Mouse (Mus musculus): ENCODE measurements around the gene Inha.

Gene Inha

DNA sequence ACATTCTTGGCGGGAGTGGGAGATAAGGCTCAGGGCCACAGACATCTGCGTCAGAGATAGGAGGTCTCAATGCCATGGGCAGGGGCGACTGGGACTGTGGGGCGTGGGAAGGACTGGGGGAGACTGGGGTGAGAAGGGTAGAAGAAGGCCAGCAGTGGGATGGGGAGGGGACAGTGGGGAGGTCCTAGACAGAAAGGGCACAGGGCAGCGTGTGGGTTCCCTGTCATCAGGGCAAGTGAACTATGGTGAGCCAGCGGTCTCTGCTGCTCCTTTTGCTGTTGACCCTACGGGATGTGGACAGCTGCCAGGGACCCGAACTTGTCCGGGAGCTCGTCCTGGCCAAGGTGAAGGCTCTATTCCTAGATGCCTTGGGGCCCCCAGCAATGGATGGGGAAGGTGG, at the start of gene Inha:
Gene Inha, plus strand, starts transcription at position 72 of the 400 bp plus-strand sequence.
- CTCF ChIA-PET: no interaction called here

DNA sequence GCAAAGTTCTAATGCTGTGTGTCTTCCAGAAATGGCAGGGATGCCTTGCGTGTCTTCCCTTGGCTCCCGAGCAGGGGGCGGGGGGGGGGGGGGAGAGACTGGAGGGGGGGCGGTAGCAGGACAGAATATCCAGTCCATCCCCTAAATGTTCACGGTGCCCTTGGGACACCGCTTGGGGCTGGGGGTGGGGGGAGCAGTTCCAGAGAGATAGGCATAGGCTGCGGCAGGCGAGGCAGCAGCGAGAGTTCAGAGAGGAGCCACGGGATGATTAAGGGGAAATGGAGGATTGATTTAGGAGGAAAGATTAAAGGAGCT, 49.2 kb upstream of the Inha start:
- CTCF ChIA-PET: interaction anchor here (1.0 kb wide), 1 partner anchor 11 kb away, joined by 9 read pairs; no protein-coding TSS in a partner anchor

DNA sequence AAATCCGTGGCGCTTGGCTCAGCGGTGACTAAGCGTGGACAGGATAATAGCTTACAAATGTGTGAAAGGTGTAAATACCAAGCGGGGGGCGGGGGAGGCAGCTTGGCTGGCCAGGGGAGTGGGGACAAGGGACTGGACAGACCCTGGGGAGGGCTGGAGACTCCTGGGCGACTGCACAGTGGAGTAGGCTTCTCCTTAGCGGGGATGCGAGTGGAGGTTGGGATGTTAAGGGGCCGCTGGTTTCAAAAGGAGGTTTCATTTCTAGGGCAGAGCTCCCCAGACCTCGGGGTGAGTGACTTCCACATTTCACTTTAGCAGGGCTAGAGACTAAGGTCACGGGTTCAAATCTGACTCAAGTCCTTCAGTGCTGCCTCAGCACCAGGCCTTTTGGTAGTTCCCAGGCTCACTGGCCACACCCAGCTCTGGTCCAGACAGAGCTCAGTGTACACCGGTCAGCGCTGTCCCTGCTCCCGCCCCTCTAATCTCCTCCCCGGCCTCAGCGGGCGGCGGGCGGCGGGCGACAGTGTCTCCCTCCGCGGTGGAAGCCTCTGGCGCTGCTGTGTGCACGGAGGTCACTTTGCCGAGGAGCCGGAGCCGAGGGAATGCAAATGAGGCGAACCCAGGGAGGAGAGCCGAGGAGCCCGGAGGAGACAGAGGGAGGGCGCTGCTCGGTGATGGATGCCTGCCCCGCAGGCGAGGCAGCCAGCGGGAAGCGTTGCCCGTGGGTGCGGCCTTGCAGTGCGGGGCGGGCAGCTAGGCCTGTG, 48.7 kb upstream of the Inha start:
- CTCF ChIA-PET: interaction anchor here (1.0 kb wide), 1 partner anchor 10 kb away, joined by 9 read pairs; no protein-coding TSS in a partner anchor

DNA sequence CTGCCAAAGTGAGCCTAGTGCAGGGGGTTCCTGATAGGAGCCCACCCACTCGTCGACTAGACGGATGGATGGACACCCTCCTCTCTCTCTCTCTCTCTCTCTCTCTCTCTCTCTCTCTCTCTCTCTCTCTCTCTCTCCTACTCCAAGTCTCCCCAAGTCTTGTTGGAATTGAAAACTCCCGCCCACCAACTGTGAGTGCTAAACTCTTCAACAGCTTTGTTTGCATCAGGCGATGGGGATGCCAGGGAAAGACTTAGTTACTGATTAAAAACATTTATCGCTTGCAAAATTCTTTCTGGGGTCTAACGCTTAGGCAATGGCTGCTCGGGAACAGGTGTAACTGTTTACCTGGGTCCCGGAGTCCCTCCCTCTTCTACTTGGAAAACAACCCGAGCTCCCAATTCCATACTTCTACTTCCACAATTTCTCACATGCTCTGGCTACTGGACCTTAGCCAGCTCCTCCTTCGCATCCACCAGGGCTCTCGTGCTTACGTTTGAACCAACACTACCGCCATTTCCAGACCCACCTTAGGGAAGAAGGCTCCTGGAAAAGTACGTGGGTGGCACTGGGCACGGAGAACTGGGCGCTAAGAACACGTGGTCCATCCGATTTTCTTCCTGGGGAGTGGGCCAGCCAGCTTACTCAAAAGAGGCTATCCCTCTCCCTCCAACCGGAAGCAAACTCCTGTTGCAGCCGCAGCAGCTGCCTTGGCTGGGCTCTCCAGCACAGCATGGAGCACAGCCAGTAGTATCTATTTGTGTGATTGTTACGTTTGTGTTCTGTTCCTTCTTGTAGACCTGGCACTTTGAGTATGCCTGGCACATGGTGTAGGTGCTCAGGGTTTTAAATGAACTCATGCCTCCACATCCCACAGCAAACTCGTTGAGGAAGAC, 47.8 kb upstream of the Inha start:
- CTCF ChIA-PET: interaction anchor here (0.7 kb wide), 1 partner anchor 1943 kb away, joined by 11 read pairs; no protein-coding TSS in a partner anchor

DNA sequence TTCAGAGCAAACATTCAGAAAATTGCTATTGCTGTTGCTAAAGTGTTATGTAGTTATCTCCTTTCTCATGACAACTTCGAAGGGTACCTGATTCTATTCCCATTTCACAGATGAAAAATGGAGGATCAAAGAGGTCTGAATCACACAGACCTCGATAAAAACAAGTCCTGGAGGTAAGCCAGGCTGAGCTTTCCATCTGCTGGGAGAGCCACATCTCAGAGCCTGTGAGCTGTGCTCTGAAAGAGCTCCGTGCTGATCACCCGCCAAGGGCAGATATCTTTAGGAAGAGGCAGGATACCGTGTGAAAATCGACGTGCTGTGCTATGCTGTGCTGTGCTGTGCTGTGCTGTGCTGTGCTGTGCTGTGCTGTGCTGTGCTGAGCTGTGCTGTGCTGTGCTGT, 46.6 kb upstream of the Inha start:
- CTCF ChIA-PET: no interaction called here

DNA sequence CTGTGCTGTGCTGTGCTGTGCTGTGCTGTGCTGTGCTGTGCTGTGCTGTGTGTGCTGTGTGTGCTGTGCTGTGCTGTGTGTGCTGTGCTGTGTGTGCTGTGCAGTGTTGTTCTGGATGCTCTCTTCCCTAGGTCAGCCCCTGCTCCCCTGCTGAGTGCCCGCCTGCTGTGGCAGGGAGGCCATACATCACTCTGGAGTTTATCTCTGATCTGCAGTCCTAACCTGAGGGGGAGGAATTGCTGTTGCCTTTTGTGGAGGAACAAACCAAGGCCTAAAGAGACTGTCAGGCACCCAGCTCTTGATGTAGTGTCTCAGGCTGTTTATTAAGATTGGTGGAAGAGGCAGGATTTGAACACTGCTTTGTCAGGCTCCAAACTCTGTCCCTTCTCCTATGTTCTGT, 44.2 kb upstream of the Inha start:
- CTCF ChIA-PET: interaction anchor here (0.7 to 1.4 kb wide), 2 partner anchors 14 to 302 kb away, joined by 3 read pairs; no protein-coding TSS in a partner anchor

DNA sequence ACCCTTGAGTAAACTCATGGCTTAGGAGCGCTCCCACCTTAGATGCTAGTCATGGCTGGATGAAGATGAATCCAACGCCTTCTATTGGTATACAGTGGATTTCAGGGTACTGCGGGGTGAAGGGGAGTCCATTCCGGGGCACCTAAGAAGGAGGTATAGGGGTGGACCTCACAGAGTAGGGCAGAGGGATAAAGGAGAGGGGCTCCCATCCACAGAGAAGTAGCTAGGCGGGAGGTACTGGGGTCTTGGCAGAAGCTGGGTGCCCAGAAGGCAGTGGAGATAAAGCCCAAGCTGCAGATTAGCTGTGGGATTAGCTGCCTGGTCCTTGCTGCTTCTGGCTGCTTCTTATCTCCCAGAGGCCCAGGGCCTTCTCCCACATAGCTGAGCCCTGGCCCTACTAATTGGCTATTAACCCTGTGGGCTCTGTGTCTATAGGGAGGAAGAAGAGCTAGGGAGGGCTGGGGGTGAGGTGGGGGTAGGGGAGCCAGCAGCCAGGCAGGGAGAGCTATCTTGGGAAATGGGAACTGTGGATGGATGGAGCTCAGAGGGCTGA, 43.1 kb upstream of the Inha start:
- CTCF ChIA-PET: interaction anchor here (1.4 kb wide), 1 partner anchor 15 kb away, joined by 3 read pairs; no protein-coding TSS in a partner anchor

DNA sequence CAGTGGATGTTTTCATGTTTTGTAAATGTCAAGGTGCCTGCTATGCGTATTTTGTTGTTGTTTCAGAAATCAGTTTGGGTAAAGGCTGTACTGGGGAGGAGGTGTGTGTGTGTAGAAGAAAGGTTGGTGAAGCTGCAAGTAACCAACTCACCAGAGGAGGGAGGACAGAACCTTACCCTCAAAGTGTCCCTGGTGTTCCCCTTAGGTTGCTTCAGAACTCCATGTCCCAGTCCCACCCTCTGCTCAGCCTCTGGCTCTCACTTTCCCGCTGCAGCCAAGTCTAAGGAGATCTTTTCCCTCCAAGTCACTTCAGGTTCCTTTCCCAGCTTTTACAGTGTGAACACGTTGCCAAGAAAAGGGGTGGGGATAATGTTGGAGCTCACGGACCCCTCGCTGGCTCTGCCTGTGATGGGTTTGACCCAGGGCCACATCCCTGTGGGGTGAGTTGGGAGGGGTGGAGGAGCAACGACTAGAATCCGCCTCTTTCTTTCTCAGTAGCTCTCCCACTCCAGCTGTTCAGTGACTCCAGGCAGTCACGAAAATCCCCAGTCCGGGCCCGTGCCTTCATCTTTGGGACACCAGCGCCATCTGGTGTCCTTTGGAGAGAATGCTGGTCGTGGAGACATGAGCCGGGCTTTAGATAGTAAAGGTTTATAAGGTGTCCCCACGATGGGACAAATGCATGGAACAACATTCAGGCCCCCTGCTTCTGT, 39.5 kb upstream of the Inha start:
- CTCF ChIA-PET: interaction anchor here (0.7 to 1.1 kb wide), 4 partner anchors 19 to 232 kb away, joined by 3 read pairs; no protein-coding TSS in a partner anchor

DNA sequence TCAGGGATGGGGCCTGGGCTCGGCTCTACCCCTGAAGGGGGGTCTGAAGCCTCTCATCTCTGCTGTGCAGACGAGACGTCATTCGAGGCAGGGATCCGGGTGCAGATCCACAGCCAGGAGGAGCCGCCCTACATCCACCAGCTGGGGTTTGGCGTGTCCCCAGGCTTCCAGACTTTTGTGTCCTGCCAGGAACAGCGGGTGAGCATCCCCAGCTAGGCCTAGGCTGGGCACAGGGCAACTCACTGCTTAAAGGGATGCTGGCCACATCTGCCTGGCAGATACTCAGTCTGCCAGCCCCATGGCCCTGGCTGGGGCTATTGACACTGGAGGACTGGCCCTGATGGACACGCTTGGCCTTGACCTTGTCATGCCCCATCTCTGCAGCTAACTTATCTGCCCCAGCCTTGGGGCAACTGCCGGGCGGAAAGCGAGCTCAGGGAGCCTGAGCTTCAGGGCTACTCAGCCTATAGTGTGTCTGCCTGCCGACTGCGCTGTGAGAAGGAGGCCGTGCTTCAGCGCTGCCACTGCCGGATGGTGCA, 37.5 kb upstream of the Inha start:
- CTCF ChIA-PET: no interaction called here

DNA sequence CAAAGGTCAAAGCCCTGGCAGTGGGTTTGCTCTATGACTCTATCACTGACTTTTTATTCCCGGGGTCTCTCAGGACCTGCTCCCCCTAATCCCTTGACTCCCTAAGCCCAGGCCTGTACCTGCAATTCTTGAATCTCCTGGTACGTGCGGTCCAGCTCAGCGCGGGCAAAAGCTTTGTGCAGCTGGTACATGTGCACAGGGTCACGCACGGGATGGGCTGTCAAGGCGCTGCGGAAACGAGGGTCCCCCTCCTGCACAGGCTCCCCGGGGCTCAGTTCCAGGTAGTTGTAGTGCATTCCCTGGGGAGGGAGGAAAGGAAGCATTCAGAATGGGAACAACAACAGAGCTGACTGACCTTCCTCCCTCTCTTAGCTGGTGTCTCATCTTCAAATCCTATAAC, 30.4 kb upstream of the Inha start:
- CTCF ChIA-PET: interaction anchor here (1.1 to 1.3 kb wide), 2 partner anchors 28 to 85 kb away, joined by 3 read pairs; no protein-coding TSS in a partner anchor

DNA sequence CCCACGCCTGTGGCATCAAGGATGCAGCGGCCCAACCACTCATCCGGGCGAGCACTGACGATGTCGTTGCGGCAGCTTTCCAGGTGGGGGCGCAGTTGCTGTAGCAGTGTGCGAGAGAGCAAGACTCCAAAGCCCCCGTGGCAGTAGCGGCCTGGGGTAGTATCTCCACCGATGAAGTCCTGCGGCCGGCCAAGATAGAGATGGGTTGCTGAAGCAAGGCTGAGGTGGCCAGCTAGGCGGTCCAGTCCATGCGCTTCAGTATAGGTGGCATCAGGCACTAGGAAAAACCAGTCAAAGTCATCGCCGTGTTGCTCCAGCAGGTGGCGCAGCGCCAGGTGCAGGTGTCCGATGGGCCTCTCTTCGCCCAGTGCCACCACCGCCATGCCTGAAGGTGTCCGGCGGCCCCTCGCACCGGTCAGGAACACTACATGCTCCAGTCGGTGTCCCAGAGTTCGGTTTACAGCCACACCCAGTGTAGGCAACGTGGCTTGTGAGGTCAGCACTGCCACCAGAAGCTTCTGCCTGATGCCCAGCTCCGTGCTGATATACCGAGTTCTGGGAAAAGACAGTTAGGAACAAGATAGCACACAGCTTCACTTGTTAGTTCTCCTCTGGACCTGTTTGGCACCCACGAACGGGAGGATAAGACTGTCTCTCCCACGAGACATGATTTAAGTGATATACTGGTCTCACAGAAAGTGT, 29.5 kb upstream of the Inha start:
- CTCF ChIA-PET: interaction anchor here (0.5 to 1.2 kb wide), 4 partner anchors 14 to 97 kb away, joined by 3 read pairs; no protein-coding TSS in a partner anchor

DNA sequence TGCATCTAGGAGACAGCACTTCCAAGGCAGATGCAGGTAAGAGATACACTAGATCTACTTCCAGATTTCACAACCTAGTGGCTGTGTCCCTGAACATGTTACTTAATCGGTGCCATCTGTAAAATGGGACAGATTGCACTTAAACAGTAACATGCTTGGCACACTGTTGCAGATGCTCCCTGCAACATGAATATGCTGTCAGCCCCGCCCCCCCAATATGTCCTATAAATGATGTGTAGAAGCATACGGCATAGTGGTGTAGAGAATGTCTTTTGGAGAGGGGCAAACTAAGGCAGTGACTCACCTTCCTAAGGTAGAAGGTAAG, 28.9 kb upstream of the Inha start:
- CTCF ChIA-PET: interaction anchor here (0.6 to 1.7 kb wide), 3 partner anchors 13 to 43 kb away, joined by 3 to 7 read pairs (median 3); no protein-coding TSS in a partner anchor

DNA sequence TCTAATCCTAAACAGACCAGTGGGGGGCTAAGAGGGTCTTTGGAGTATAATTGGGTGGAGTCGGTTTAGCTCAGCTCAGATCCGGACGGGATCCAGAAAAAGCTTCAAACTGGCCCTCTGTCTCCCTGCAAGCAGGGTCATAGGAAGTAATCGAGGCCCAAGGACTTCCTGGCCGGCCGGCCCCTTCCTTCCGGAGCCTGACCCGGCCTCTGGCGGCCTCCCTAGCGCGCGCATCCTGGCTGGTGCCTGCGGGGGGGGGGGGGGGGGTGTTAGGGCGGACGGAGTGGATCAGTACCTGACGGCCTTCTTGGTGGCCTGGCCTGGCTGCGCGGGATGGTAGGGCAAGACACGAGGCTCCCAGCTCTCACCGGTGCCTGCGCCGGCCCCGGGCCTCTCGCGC, 28.4 kb upstream of the Inha start:
- CTCF ChIA-PET: interaction anchor here (1.7 kb wide), 1 partner anchor 42 kb away, joined by 7 read pairs; no protein-coding TSS in a partner anchor

DNA sequence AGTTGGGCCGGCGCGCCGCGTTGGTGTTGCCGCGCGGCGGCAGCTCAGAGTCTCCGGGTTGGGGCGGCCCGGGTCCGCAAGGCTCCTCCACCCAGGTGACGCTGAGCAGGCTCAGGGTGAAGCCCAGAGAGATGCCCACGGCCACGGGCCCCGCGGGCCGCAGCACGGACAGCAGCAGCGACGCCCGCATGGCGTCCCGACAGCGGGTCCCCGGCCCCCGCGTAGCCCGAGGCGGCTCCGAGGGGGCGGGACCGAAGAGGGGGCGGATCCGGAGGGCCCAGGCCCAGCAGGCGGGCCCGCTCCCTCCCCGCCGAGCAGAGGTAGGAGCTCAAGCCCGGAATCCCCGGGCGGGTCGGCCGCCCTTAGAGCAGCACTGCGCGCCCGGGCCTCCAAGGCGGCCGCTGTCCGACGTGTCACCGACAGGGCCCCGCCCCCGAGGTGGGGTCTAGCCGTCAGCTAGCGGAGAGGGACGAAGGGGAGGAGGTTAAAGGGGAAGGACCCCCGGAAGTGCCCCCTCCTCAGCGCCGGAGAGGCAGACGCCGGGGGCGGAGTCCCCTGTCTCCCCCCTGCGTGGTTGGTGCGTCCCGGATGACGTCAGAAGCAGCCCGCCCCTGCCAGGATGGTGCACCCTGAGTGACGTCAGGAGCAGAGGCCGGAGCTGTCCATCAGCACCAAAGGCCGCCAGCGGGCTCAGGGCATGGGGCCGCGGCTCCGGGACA, 27.8 kb upstream of the Inha start, which contains the start of the genes Chpf and Tmem198:
Gene Chpf, minus strand, starts transcription at position 392 of the 719 bp plus-strand sequence.
Gene Tmem198, plus strand, starts transcription at position 617 of the 719 bp plus-strand sequence.
- CTCF ChIA-PET: interaction anchor here (1.7 kb wide), 1 partner anchor 41 kb away, joined by 7 read pairs; no protein-coding TSS in a partner anchor

DNA sequence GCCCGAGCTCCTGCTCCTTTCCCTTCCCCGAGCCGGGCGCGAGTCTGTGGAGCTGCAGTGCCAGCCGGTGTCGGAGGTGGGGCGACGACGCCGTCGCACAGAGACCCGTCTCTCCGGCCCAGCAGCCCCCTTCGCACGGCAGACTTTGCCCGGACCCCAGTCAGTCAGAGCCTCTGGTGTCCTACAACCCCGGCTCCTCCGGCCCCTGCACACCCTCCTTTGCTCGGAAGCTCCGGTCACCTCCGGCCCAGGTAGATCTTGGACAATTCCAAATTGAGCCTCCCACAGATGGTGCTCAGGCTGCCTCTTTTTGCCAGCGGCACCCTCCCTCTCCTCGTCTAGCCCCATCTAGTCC, 27.3 kb upstream of the Inha start:
- CTCF ChIA-PET: interaction anchor here (1.7 kb wide), 1 partner anchor 41 kb away, joined by 7 read pairs; no protein-coding TSS in a partner anchor

DNA sequence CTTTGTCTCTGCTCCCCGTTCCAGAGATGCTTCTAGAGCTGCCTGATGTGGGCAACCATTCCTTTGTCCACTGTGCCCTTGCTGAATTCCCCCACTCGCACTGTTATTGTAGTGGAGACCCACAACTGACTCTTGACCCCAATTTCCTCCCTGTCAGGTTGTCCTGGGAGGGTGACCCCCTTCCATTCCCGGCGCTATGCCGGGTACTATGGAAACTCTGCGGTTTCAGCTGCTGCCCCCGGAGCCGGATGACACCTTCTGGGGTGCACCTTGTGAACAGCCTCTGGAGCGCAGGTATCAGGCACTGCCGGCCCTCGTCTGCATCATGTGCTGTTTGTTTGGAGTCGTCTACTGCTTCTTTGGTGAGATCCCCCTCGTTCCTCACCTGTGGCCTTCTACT, 26.8 kb upstream of the Inha start:
- CTCF ChIA-PET: no interaction called here

DNA sequence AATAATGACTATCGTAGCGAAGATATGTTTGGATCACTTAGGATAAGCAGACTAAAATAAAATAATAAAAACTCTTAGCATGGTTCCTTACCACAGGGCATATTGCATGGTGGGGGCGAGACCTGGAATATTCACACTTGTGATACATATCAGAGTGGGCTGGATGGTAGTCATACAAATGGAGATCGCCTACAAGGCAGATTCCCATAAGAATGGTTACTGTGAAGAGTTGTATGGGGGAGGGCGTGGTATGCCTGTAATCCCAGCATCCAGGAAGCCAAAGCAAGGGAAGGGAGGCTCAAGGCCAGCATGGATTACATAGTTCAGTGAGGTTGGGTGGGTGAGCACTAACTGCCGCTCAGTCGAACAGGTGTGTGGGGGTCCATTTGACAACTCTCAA, 26.1 kb upstream of the Inha start:
- CTCF ChIA-PET: no interaction called here

DNA sequence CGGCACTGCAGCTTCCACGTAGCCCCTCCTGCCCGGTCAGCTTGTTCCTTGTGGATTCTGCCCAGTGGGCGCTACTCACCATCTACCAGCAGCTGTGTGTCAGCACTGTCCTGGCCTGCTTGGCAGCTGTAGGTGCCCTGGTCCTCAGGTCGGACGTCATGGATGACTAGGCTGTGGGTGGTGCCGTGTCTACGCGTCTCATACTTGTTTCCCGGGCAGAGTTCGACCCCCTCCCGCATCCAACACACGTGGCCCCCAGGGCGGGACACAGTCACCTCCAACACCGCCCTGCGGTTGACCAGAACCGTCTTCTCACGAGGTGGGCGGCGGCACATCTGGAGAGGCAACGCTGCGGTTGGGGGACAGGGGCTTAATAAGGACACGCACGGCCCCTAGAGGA, 20.3 kb upstream of the Inha start:
- CTCF ChIA-PET: interaction anchor here (0.6 kb wide), 1 partner anchor 35 kb away, joined by 3 read pairs; no protein-coding TSS in a partner anchor

DNA sequence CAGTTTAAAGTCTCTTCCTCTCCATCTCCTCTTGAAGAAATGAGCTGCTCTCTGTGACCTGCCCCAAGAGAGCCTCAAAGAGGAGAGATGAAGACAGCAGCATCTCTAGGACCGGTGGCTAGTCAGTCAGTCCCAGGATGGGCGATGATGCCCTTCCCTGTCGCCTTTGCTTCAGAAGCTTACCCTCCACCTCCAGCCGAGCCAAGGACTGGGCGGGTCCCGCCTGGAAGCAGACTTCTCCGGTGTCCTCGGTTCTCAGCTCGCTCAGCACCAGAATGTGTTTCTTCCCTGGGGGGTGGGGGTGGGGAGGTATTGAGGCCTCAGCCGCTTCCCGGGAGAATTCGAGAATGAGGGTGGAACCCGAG, 19.9 kb upstream of the Inha start:
- CTCF ChIA-PET: interaction anchor here (0.6 kb wide), 1 partner anchor 35 kb away, joined by 3 read pairs; no protein-coding TSS in a partner anchor
